In the genomic region with DNA sequence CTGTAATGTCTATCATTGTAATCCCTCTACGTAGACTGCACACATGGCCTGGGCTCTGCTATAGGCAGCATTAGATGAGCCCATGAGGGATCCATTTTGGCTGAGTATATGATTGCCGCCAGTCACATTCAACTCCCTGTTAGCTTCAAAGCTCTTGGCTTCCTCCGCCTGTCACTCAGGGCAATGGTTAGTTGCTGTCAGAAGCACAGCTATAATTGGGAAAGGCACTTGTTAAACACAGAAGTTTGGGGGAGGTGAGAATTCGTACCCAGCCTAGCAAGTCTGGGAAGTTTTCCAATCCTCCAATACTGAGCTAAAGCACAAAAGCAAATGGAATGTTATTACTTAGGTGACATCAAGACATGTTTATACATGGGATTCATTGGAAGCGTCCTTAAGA, we compare ENCODE assay signal across 15 mouse cellular contexts.
DNase-seq lines count a peak whose midpoint lies in the region; ATAC-seq and TF ChIP-seq lines count a peak whose summit lies in the region.
"Had no signal": no experiment of that assay in that cellular context is flagged by ENCODE, and none has a peak within 500 bp of the region (broad histone marks: within the 10 kb centered on the region; RNA-seq: fewer than 3 reads in every experiment).

No protein-coding gene starts in this region.

- no peak overlapping the region for H3K4me3 ChIP-seq in midbrain, postnatal 0 days (ENCODE audit: low read depth, low read length)
- H3K4me3 ChIP-seq: limb, embryonic 12.5 days; midbrain, embryonic 10.5 days; stomach, embryonic 15.5 days had no signal

- no peaks in the 10 kb centered on the region for H3K9me3 ChIP-seq in midbrain, postnatal 0 days (ENCODE audit: low read length)
- H3K9me3 ChIP-seq: limb, embryonic 12.5 days; midbrain, embryonic 10.5 days; stomach, embryonic 15.5 days had no signal

- no peak for TF ChIP-seq CTCF in midbrain, postnatal 0 days (IDR thresholded peaks at IDR 0.05)

- H3K27ac ChIP-seq in midbrain, postnatal 0 days (ENCODE audit: low read depth, low read length): no peak overlapping the region
- H3K27ac ChIP-seq: limb, embryonic 12.5 days; midbrain, embryonic 10.5 days; stomach, embryonic 15.5 days had no signal

- DNase-seq in right cerebral cortex, adult 18-20 months: peak; percentile 70
- no peak for DNase-seq in right cerebral cortex, postnatal 4 days
- peak; percentile 49 to 83 for DNase-seq in frontal cortex, postnatal 36 days (ENCODE audit: low spot score in 2 of 2)
- DNase-seq in left cerebral cortex, adult 9 months (ENCODE audit: low spot score in 2 of 2): peak; percentile 61 to 64
- no peak for DNase-seq in cerebellum, postnatal 10 days
- DNase-seq in midbrain, postnatal 0 days (ENCODE audit: low spot score): no peak
- no peak for DNase-seq in kidney, postnatal 25 days
- DNase-seq in kidney, adult 11 months: no peak
- DNase-seq: heart, adult 18-20 months; lung, adult 18-20 months had no signal

- ATAC-seq in midbrain, postnatal 0 days (ENCODE audit: low FRiP score): no peak
- ATAC-seq: CD4-positive, CD25-positive, alpha-beta regulatory T cell, adult 4 months; inflammation-experienced regulatory T-cells, adult 6 months had no signal

- 68% methylated on average over 5 of the region's 5 CpGs for WGBS in midbrain, postnatal 0 days

- no peak overlapping the region for H3K9ac ChIP-seq in midbrain, postnatal 0 days (replicated peaks; ENCODE audit: low read length, poor library complexity, severe bottlenecking)
- H3K9ac ChIP-seq: limb, embryonic 12.5 days; stomach, embryonic 15.5 days had no signal

- no peaks in the 10 kb centered on the region for H3K36me3 ChIP-seq in midbrain, postnatal 0 days (ENCODE audit: insufficient read depth, low read length)
- H3K36me3 ChIP-seq: limb, embryonic 12.5 days; midbrain, embryonic 10.5 days; stomach, embryonic 15.5 days had no signal

- no peaks in the 10 kb centered on the region for H3K4me1 ChIP-seq in midbrain, postnatal 0 days (ENCODE audit: insufficient read depth, low read length)
- H3K4me1 ChIP-seq: limb, embryonic 12.5 days; midbrain, embryonic 10.5 days; stomach, embryonic 15.5 days had no signal

- H3K4me2 ChIP-seq in midbrain, postnatal 0 days (ENCODE audit: low read depth, low read length, poor library complexity, severe bottlenecking): no peak overlapping the region
- H3K4me2 ChIP-seq: limb, embryonic 12.5 days; stomach, embryonic 15.5 days had no signal

- H3K27me3 ChIP-seq in midbrain, postnatal 0 days (ENCODE audit: insufficient read depth, low read length): no peaks in the 10 kb centered on the region
- H3K27me3 ChIP-seq: limb, embryonic 12.5 days; stomach, embryonic 15.5 days had no signal

Comparison
In these comparisons a context has a peak if more than half of its experiments do, and no peak if none do; other contexts are left out.
1. DNase-seq: peak in right cerebral cortex, adult 18-20 months (single experiment), frontal cortex, postnatal 36 days (2 of 2) and left cerebral cortex, adult 9 months (2 of 2); none in right cerebral cortex, postnatal 4 days (single experiment), cerebellum, postnatal 10 days (0 of 2), midbrain, postnatal 0 days (single experiment), kidney, postnatal 25 days (0 of 2) and kidney, adult 11 months (single experiment).